Mouse (Mus musculus): ENCODE measurements around the gene Gm29106.

- TF ChIP-seq CTCF (IDR thresholded peaks at IDR 0.05; ENCODE audit: insufficient read depth, low read depth, low read length) (no peak), POLR2A (IDR thresholded peaks at IDR 0.05; ENCODE audit: insufficient read depth, low read depth, low read length) (no peak)
These were observed 59.7 kb downstream of the Gm29106 start for GRCm38 (mm10) chr1:118236032-118236431.

Measured in olfactory bulb, adult 2 months (tissue).